Mouse (Mus musculus) liver, postnatal 0 days (tissue): ENCODE results near the gene Lysmd3.

Source experiments
- CTCF ChIP-seq: sonication (generic); IDR thresholded peaks from 2 replicates; pipeline ENCODE4 v1.5.1; 2016; ENCODE audit warnings: antibody characterized with exemption, low read depth
- EP300 ChIP-seq: IDR thresholded peaks from 2 replicates; pipeline ENCODE4 v1.6.1; 2016; ENCODE audit warnings: antibody characterized with exemption, low read depth, mild to moderate bottlenecking

DNA sequence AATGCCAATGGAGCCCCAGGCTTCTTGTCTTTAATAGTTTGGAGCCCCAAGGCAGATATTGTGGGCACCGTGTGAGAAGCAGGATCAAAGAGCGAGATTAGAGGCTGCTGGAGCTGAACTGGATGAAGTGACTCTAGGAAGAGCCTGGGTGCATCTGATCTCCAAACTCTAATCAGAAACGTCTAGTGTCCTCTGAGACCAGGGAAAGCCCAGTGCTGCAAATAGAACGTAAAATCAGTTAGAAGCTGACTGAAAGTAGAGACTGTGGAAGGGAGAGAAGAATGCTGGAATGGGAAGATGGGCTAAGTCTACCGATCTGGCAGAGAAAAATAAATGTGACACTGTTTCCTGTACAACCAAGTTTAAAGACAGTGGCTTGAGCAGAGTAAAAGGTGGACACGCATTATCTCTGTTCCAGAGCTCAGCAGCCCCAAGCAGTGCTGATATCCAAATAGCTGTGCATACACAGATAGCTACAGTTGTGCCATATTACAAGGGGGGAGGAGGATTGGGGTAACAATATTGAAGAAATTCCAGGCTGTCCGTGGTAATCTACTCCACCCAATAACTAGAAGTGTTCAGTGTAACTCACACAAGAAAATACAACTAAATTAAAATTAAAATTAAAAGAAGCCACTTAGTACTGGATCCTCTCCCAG is 14.8 kb upstream of the Lysmd3 start:
- peak; percentile 98 for TF ChIP-seq EP300
- no peak for TF ChIP-seq CTCF
